Mouse (Mus musculus) embryonic fibroblast, embryonic 13.5 days (primary cell): ENCODE results near the gene Pcca.

Source experiments
- CTCF ChIP-seq: IDR thresholded peaks from 2 replicates; pipeline ENCODE4 v1.5.1; 2011; ENCODE audit warnings: mild to moderate bottlenecking, control low read depth, low read length, moderate library complexity, borderline replicate concordance; ENCODE audit not compliant: insufficient read depth
- POLR2A ChIP-seq: IDR thresholded peaks from 2 replicates; pipeline ENCODE4 v1.6.1; 2011; ENCODE audit warnings: low read depth, mild to moderate bottlenecking, control low read depth, low read length, moderate library complexity

DNA sequence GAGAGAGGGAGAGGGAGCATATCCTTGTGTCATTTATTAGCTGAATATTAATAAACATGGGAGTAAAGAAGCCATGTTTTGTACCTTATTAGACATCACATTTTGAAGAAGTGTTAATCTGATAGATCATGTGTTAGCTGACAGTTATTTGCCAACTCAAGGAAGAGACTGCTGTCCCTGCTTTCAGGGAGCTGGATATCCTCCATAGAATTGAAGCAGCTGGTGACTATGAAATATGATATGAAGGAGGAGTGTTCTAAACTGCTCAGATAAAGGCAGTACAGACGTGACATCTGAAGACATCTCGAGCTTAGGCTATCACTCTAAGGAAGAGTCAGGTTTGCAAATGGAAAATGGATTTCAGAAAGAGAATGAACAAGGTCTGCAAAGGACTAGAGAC is 289.7 kb downstream of the Pcca start:
- TF ChIP-seq POLR2A (no peak), CTCF (no peak)
